Mouse (Mus musculus) liver, embryonic 15.5 days (tissue): ENCODE measurements around the gene Cdk15. TPM values are rescaled to one million over a fixed set of nuclear protein-coding genes. Genes with fewer than 3 reads are reported as not detected.
A peak's percentile ranks its signal among the peaks of the same experiment; 100 is the strongest.

Experiments
- ATAC-seq: fragments of 200-750 bp; cut with Nextera tagmentation; 2 replicates; pipeline ENCODE4 v1.8.0; 2017; ENCODE audit warnings: moderate number of reproducible peaks, mild to moderate bottlenecking, moderate library complexity; ENCODE audit not compliant: insufficient read depth
- H3K27ac ChIP-seq: fragments of 300-500 bp; sonication (generic); replicated peaks from 2 replicates; pipeline ENCODE4 v1.5.1; 2015; ENCODE audit warnings: mild to moderate bottlenecking, inconsistent platforms
- H3K27me3 ChIP-seq: fragments of 300-500 bp; sonication (generic); 2 replicates; pipeline ENCODE4 v1.6.1; 2015; ENCODE audit warnings: mild to moderate bottlenecking, inconsistent platforms
- H3K36me3 ChIP-seq: fragments of 300-500 bp; sonication (generic); replicated peaks from 2 replicates; pipeline ENCODE4 v1.6.1; 2015; ENCODE audit warnings: moderate library complexity, mild to moderate bottlenecking, inconsistent platforms
- H3K4me1 ChIP-seq: fragments of 300-500 bp; sonication (generic); replicated peaks from 2 replicates; pipeline ENCODE4 v1.6.1; 2015; ENCODE audit warnings: inconsistent platforms
- H3K4me2 ChIP-seq: fragments of 300-500 bp; sonication (generic); 2 replicates; pipeline ENCODE4 v1.6.1; 2015; ENCODE audit warnings: moderate library complexity, mild to moderate bottlenecking, inconsistent platforms
- H3K4me3 ChIP-seq: fragments of 300-500 bp; sonication (generic); replicated peaks from 2 replicates; pipeline ENCODE4 v1.5.1; 2015; ENCODE audit warnings: mild to moderate bottlenecking, inconsistent platforms
- H3K9ac ChIP-seq: fragments of 300-500 bp; sonication (generic); 2 replicates; pipeline ENCODE4 v1.6.1; 2015; ENCODE audit warnings: moderate library complexity, mild to moderate bottlenecking, inconsistent platforms
- H3K9me3 ChIP-seq: fragments of 300-500 bp; sonication (generic); replicated peaks from 2 replicates; pipeline ENCODE4 v1.6.1; 2016; ENCODE audit warnings: inconsistent platforms
- whole genome bisulfite sequencing: fragments of 180-500 bp; shearing (Covaris S2); methylation state at CpG from one replicate; pipeline ENCODE4 v1.1.7; 2015; ENCODE audit warnings: mixed read lengths; ENCODE audit not compliant: insufficient replicate concordance; 5-methylcytosine and 5-hydroxymethylcytosine counted together
- polyA plus RNA-seq: library from polyadenylated mRNA; unstranded; fragments of >200 nt; fragmentation: Nextera tagmentation; extraction: Ambion mirVana; gene quantifications from 2 replicates; pipeline ENCODE4 v1.2.1, GENCODE M21; 2015

Gene Cdk15
- polyA plus RNA-seq, 1 experiment from 2014 or later, result not detected

- no peaks in the 10 kb centered on the region for H3K27me3 ChIP-seq
- H3K4me3 ChIP-seq, result no peak overlapping the region
- H3K4me1 ChIP-seq, result peaks cover 28% of the 10 kb centered on the region
- no peak for ATAC-seq
- H3K9me3 ChIP-seq, result no peaks in the 10 kb centered on the region
- 41% methylated on average over 3 of the region's 3 CpGs for WGBS
- no peak overlapping the region for H3K9ac ChIP-seq
- H3K36me3 ChIP-seq, result no peaks in the 10 kb centered on the region
- no peak overlapping the region for H3K4me2 ChIP-seq
- no peak overlapping the region; the same call in 1 of the 2 replicates for H3K27ac ChIP-seq
These were observed 104.1 kb downstream of the Cdk15 start for GRCm38 (mm10) chr1:59360834-59361233.

GRCm38 (mm10) chr1:59361460-59361859 is 104.8 kb downstream of the Cdk15 start:
- Histone ChIP-seq H3K9ac (no peak overlapping the region), H3K4me3 (no peak overlapping the region), H3K4me2 (no peak overlapping the region), H3K27me3 (no peaks in the 10 kb centered on the region), H3K4me1 (peaks cover 28% of the 10 kb centered on the region), H3K9me3 (no peaks in the 10 kb centered on the region), H3K27ac (no peak overlapping the region), H3K36me3 (no peaks in the 10 kb centered on the region)
- 31% methylated on average over 4 of the region's 4 CpGs for WGBS
- ATAC-seq, result no peak

- Histone ChIP-seq H3K4me1 (peaks cover 30% of the 10 kb centered on the region), H3K27me3 (no peaks in the 10 kb centered on the region), H3K36me3 (no peaks in the 10 kb centered on the region), H3K4me2 (no peak overlapping the region), H3K4me3 (no peak overlapping the region), H3K27ac (no peak overlapping the region), H3K9me3 (no peaks in the 10 kb centered on the region), H3K9ac (no peak overlapping the region)
- no peak for ATAC-seq
- 75% methylated on average over 4 of the region's 4 CpGs for WGBS
These were observed 105.3 kb downstream of the Cdk15 start for GRCm38 (mm10) chr1:59361966-59362365.

- Histone ChIP-seq H3K27me3 (no peaks in the 10 kb centered on the region), H3K4me1 (peaks cover 53% of the 10 kb centered on the region), H3K9ac (no peak overlapping the region), H3K27ac (no peak overlapping the region), H3K4me3 (no peak overlapping the region), H3K4me2 (no peak overlapping the region), H3K36me3 (no peaks in the 10 kb centered on the region), H3K9me3 (no peaks in the 10 kb centered on the region)
- ATAC-seq, result no peak
- WGBS, result 36% methylated on average over 9 of the region's 9 CpGs
These were observed 107.8 kb downstream of the Cdk15 start for GRCm38 (mm10) chr1:59364463-59365040.

- H3K9me3 ChIP-seq, result no peaks in the 10 kb centered on the region
- peak overlapping the region; percentile 54 for H3K4me2 ChIP-seq
- H3K9ac ChIP-seq, result peak overlapping the region; percentile 3; the same call in 1 of the 2 replicates
- 3% methylated on average over 13 of the region's 13 CpGs for WGBS
- H3K4me3 ChIP-seq, result peak overlapping the region; percentile 24; the same call in 1 of the 2 replicates
- H3K27ac ChIP-seq, result peak overlapping the region; percentile 59
- no peaks in the 10 kb centered on the region for H3K36me3 ChIP-seq
- H3K4me1 ChIP-seq, result peaks cover 28% of the 10 kb centered on the region
- H3K27me3 ChIP-seq, result no peaks in the 10 kb centered on the region
- peak; percentile 86 for ATAC-seq
These were observed 111.4 kb downstream of the Cdk15 start for GRCm38 (mm10) chr1:59367928-59368648.

GRCm38 (mm10) chr1:59368649-59369319 is 112.1 kb downstream of the Cdk15 start:
- Histone ChIP-seq H3K27ac (peak overlapping the region; percentile 59; the same call in 1 of the 2 replicates), H3K4me2 (no peak overlapping the region), H3K9ac (no peak overlapping the region), H3K4me1 (peaks cover 27% of the 10 kb centered on the region), H3K27me3 (no peaks in the 10 kb centered on the region), H3K4me3 (no peak overlapping the region), H3K9me3 (no peaks in the 10 kb centered on the region), H3K36me3 (no peaks in the 10 kb centered on the region)
- no peak for ATAC-seq
- WGBS, result 43% methylated on average over 10 of the region's 10 CpGs

- Histone ChIP-seq H3K36me3 (no peaks in the 10 kb centered on the region), H3K9ac (no peak overlapping the region), H3K4me1 (peaks cover 27% of the 10 kb centered on the region), H3K27ac (no peak overlapping the region), H3K27me3 (no peaks in the 10 kb centered on the region), H3K9me3 (no peaks in the 10 kb centered on the region), H3K4me3 (no peak overlapping the region), H3K4me2 (no peak overlapping the region)
- WGBS, result 62% methylated on average over 7 of the region's 7 CpGs
- ATAC-seq, result no peak
These were observed 112.6 kb downstream of the Cdk15 start for GRCm38 (mm10) chr1:59369320-59369685.

GRCm38 (mm10) chr1:59370355-59370950 is 113.7 kb downstream of the Cdk15 start:
- Histone ChIP-seq H3K4me1 (peaks cover 27% of the 10 kb centered on the region), H3K27me3 (no peaks in the 10 kb centered on the region), H3K27ac (no peak overlapping the region), H3K9ac (no peak overlapping the region), H3K4me2 (no peak overlapping the region), H3K36me3 (no peaks in the 10 kb centered on the region), H3K4me3 (no peak overlapping the region), H3K9me3 (no peaks in the 10 kb centered on the region)
- no peak for ATAC-seq

- WGBS, result 23% methylated on average over 13 of the region's 13 CpGs
- Histone ChIP-seq H3K4me2 (no peak overlapping the region), H3K9ac (no peak overlapping the region), H3K4me1 (peaks cover 4% of the 10 kb centered on the region; the same call in 1 of the 2 replicates), H3K27ac (no peak overlapping the region), H3K36me3 (no peaks in the 10 kb centered on the region), H3K27me3 (no peaks in the 10 kb centered on the region), H3K9me3 (no peaks in the 10 kb centered on the region), H3K4me3 (no peak overlapping the region)
- ATAC-seq, result no peak
These were observed 119.4 kb downstream of the Cdk15 start for GRCm38 (mm10) chr1:59376021-59376548.

- Histone ChIP-seq H3K27me3 (no peaks in the 10 kb centered on the region), H3K9me3 (no peaks in the 10 kb centered on the region), H3K9ac (no peak overlapping the region), H3K4me3 (no peak overlapping the region), H3K4me1 (peaks cover 4% of the 10 kb centered on the region; the same call in 1 of the 2 replicates), H3K4me2 (no peak overlapping the region), H3K36me3 (no peaks in the 10 kb centered on the region), H3K27ac (no peak overlapping the region)
- ATAC-seq, result no peak
- WGBS, result 15% methylated on average over 3 of the region's 3 CpGs
These were observed 119.9 kb downstream of the Cdk15 start for GRCm38 (mm10) chr1:59376557-59376956.

GRCm38 (mm10) chr1:59377312-59377711 is 120.6 kb downstream of the Cdk15 start:
- H3K27ac ChIP-seq, result no peak overlapping the region
- no peaks in the 10 kb centered on the region for H3K36me3 ChIP-seq
- no peak overlapping the region for H3K9ac ChIP-seq
- no peak overlapping the region for H3K4me2 ChIP-seq
- ATAC-seq, result no peak
- no peak overlapping the region for H3K4me3 ChIP-seq
- H3K27me3 ChIP-seq, result no peaks in the 10 kb centered on the region
- no peaks in the 10 kb centered on the region for H3K9me3 ChIP-seq
- 46% methylated on average over 9 of the region's 9 CpGs for WGBS
- H3K4me1 ChIP-seq, result peaks cover 4% of the 10 kb centered on the region; the same call in 1 of the 2 replicates
